Mouse (Mus musculus) stomach, postnatal 0 days (tissue): ENCODE results near the gene Efcab9. TPM values are rescaled to one million over a fixed set of nuclear protein-coding genes. Genes with fewer than 3 reads are reported as not detected.

Experiments used
- ATAC-seq: fragments of 200-750 bp; cut with Nextera tagmentation; 2 replicates; pipeline ENCODE4 v1.8.0; 2017; ENCODE audit not compliant: low FRiP score, low TSS enrichment
- DNase-seq: peaks from one replicate; pipeline ENCODE4 v3.0.0-alpha.2; 2016; ENCODE audit warnings: low spot score
- H3K27ac ChIP-seq: fragments of 300-500 bp; sonication (generic); replicated peaks from 2 replicates; pipeline ENCODE4 v1.5.1; 2014; ENCODE audit warnings: mild to moderate bottlenecking, control low read depth
- H3K27me3 ChIP-seq: fragments of 300-500 bp; sonication (generic); 2 replicates; pipeline ENCODE4 v1.6.1; 2014; ENCODE audit warnings: low read length; ENCODE audit not compliant: control insufficient read depth, insufficient read depth
- H3K36me3 ChIP-seq: fragments of 300-500 bp; sonication (generic); 2 replicates; pipeline ENCODE4 v1.6.1; 2014; ENCODE audit warnings: low read length, mixed read lengths; ENCODE audit not compliant: control insufficient read depth, insufficient read depth
- H3K4me1 ChIP-seq: fragments of 300-500 bp; sonication (generic); replicated peaks from 2 replicates; pipeline ENCODE4 v1.6.1; 2014; ENCODE audit warnings: antibody characterized with exemption; ENCODE audit not compliant: control insufficient read depth, insufficient read depth
- H3K4me2 ChIP-seq: fragments of 300-500 bp; sonication (generic); replicated peaks from 2 replicates; pipeline ENCODE4 v1.6.1; 2014; ENCODE audit warnings: low read depth, mild to moderate bottlenecking, control low read depth, moderate library complexity
- H3K4me3 ChIP-seq: fragments of 300-500 bp; sonication (generic); 2 replicates; pipeline ENCODE4 v1.5.1; 2014; ENCODE audit warnings: low read depth, low read length, control low read depth
- H3K9ac ChIP-seq: fragments of 300-500 bp; sonication (generic); 2 replicates; pipeline ENCODE4 v1.6.1; 2014; ENCODE audit warnings: mild to moderate bottlenecking, low read length, control low read depth, mixed read lengths
- H3K9me3 ChIP-seq: fragments of 300-500 bp; sonication (generic); 2 replicates; pipeline ENCODE4 v1.6.1; 2016; ENCODE audit warnings: low read length; ENCODE audit not compliant: control insufficient read depth
- CTCF ChIP-seq: IDR thresholded peaks from 2 replicates; pipeline ENCODE4 v1.5.1; 2016; ENCODE audit warnings: antibody characterized with exemption, low read depth, mild to moderate bottlenecking, moderate library complexity
- EP300 ChIP-seq: optimal IDR thresholded peaks from 2 replicates; pipeline ENCODE3; 2016; ENCODE audit warnings: antibody characterized with exemption
- WGBS: fragments of 180-500 bp; shearing (Covaris S2); extraction: QIAGEN DNeasy Blood & Tissue Kit; methylation state at CpG from one replicate; pipeline ENCODE4 v1.1.7; 2014; 5-methylcytosine and 5-hydroxymethylcytosine counted together
- polyA plus RNA-seq: library from polyadenylated mRNA; unstranded; fragments of >200 nt; fragmentation: Nextera tagmentation; extraction: Ambion mirVana; gene quantifications from 2 replicates; pipeline ENCODE4 v1.2.1, GENCODE M21; 2015

The Efcab9 gene
- polyA plus RNA-seq, result 0.16 and 0.52 TPM in 2 replicates

DNA sequence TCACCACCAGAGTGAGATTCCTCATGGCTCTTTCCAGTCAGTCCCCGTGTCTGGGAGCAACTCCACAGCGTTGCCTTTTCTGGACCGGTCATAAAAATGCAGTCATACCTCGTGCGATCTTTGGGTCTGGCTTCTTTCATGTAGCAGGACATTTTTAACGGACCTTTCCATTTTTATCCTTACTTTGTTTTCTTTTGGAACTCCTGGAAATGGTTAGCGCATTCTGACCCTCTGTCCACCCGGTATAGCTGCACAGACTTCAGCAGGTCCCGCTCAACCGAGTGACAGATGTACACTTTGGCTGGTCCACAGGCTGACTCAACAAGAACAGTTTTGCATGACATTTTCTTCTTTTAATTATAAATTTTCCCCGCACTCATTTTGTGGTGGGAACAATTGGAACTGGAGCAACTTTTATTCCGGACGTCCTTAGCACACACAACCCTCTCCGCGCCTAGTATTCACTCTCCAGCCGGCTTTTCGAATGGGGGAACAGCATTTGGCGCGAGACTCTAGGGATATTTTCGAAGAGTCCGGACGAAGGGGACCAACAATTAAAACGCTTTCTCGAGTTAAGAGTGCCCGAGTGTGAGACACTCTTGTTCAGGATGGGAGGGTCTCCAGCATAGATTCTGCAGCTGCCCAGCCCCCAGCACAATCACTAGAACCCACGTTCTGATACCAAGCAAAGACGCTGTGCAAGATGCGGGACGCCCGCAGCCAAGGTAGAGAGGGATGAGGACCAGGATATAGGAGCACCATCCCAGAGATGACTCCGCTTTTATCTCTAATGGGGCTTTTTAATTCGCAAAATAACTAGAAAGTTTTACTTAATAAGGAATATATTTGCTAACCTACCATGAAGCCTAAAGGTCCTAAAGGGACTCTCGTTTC is at the start of gene Efcab9:
Efcab9 (minus strand) TSS at position 211 of the 894 bp plus-strand sequence.
- Histone ChIP-seq H3K4me2 (peak within 1 kb of the TSS; percentile 94), H3K27me3 (no peaks in the 10 kb centered on the region), H3K4me1 (0 out of 2 replicates have a peak, but pooled peaks cover 3% of the 10 kb centered on the region), H3K27ac (peak within 1 kb of the TSS; percentile 56; the same call in 1 of the 2 replicates), H3K4me3 (peak within 1 kb of the TSS; percentile 67), H3K9ac (peak within 1 kb of the TSS; percentile 59), H3K36me3 (no peaks in the 10 kb centered on the region), H3K9me3 (no peaks in the 10 kb centered on the region)
- TF ChIP-seq CTCF (no peak), EP300 (no peak)
- no peak for DNase-seq
- 3% methylated on average over 33 of the region's 33 CpGs for WGBS
- no peak for ATAC-seq

DNA sequence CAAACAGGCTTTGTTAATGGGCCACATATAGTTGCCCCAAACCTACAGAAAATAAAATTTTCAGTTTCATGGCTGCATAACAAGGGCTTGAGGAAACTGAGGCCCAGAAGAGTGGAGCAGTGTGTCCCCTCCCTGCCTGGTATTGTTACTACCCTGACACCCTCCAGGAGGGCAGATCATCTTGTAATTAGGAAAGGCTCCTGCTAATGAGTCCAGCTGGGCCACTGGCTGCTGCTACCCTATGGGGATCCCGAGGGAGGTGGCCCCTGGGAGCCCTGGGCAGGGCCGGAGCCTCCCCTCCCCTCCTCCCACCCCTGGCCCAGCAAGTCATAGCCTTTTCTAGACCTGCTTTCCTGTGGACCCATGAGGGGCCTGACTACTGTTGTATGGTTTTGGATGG is 49.1 kb upstream of the Efcab9 start:
- TF ChIP-seq EP300 (no peak), CTCF (no peak)
- no peak overlapping the region for H3K27ac ChIP-seq
- H3K27me3 ChIP-seq, result no peaks in the 10 kb centered on the region
- ATAC-seq (no peak), DNase-seq (no peak)
- H3K4me1 ChIP-seq, result no peaks in the 10 kb centered on the region
- no peaks in the 10 kb centered on the region for H3K9me3 ChIP-seq
- 72% methylated on average over 2 of the region's 2 CpGs for WGBS
- H3K9ac ChIP-seq, result no peak overlapping the region
- no peaks in the 10 kb centered on the region for H3K36me3 ChIP-seq
- no peak overlapping the region for H3K4me3 ChIP-seq
- no peak overlapping the region for H3K4me2 ChIP-seq

DNA sequence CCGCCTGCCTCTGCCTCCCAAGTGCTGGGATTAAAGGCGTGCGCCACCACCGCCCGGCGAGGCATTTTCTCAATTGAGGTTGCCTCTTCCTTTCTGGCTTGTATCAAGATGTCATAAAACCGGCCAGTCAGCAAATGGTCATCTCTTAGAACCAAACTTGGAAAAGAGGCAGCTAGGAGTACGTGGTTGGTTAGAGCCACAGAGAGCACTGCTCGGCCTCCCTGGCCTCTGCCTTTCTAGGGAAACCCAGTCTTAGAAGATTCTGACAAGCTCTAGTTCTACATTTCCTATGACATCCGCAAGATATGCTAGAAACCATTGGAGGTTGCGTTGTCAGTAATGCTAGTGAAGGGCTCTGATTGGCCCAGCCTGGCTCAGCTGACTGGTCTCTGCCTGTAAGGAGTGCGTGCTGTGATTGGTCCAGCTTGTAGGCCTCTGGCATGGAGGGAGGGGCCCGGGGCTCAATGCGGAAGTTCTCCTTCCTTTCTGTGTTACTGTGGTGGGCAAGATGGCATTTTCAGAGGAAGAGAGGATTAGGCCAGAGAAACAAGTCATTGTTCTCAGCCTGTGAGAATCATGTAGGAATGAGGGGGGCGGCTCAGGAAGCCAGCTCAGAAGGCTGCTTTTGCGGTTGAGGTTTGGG is 48.5 kb upstream of the Efcab9 start:
- Histone ChIP-seq H3K27me3 (no peaks in the 10 kb centered on the region), H3K27ac (no peak overlapping the region), H3K9me3 (no peaks in the 10 kb centered on the region), H3K36me3 (no peaks in the 10 kb centered on the region), H3K4me2 (no peak overlapping the region), H3K4me1 (no peaks in the 10 kb centered on the region), H3K4me3 (no peak overlapping the region), H3K9ac (no peak overlapping the region)
- ATAC-seq (peak; percentile 60; the same call in 1 of the 2 replicates), DNase-seq (no peak)
- 85% methylated on average over 16 of the region's 16 CpGs for WGBS
- TF ChIP-seq CTCF, result no peak
- no peak for TF ChIP-seq EP300

DNA sequence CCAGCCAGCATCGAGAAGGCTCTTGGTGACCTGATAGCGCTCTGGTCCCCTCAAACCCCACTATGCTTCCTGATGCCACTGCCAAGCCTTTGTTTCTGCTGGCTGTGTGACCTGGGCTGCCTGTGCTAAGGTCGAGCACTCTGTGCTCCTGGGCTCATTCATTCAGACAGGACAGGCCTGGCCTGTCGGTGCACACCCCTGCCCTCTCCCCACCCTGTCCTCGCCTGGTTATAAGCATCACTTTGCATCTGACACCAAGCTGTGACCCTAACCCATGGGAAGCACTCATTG is 44.8 kb upstream of the Efcab9 start:
- Histone ChIP-seq H3K27ac (no peak overlapping the region), H3K27me3 (no peaks in the 10 kb centered on the region), H3K9me3 (no peaks in the 10 kb centered on the region), H3K4me3 (no peak overlapping the region), H3K4me1 (no peaks in the 10 kb centered on the region), H3K4me2 (no peak overlapping the region), H3K9ac (no peak overlapping the region), H3K36me3 (no peaks in the 10 kb centered on the region)
- 34% methylated on average over 5 of the region's 5 CpGs for WGBS
- TF ChIP-seq CTCF, result no peak
- no peak for TF ChIP-seq EP300
- DNase-seq (no peak), ATAC-seq (no peak)

DNA sequence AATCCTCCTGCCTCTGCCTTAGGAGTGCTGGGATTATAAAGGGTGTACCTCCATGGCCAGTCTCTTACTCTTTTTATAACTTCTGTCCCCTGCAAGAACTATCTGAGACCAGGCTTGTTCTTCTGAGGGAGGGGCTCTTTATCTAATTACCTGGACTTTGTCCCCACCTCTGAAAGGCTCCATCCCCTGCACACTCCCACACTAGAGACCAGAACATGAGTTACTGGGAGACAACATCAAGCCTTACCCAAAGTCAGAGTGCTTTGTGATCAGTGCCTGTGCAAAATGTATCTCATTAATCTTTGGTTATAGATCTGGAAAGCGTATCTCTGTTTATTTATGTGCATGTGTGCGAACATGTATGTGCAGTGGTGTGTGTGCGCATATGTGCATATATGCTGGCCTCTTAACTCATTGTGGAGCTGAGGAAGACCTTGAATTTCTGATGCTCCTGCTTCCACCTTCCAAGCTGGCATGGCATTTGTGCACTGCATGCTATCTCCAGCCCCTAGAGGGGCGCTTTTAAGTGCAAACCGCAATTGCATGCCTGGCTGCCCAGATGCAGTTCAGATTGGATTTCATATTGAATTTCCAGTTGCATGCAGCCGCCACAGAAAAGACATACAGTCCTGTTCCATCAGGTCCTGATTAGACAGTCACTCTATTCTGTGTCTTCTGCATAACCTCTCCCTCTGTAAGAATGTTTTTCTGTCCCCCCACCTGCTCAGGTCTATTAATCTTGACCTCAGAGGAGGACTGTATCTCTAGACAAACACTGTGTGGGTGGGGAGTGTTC is 44.3 kb upstream of the Efcab9 start:
- H3K27me3 ChIP-seq, result no peaks in the 10 kb centered on the region
- DNase-seq, result no peak
- no peaks in the 10 kb centered on the region for H3K36me3 ChIP-seq
- H3K4me3 ChIP-seq, result no peak overlapping the region
- no peak overlapping the region for H3K9ac ChIP-seq
- TF ChIP-seq CTCF, result no peak
- TF ChIP-seq EP300, result no peak
- H3K9me3 ChIP-seq, result no peaks in the 10 kb centered on the region
- 65% methylated on average over 6 of the region's 6 CpGs for WGBS
- H3K4me2 ChIP-seq, result no peak overlapping the region
- ATAC-seq, result no peak
- H3K4me1 ChIP-seq, result no peaks in the 10 kb centered on the region
- no peak overlapping the region for H3K27ac ChIP-seq
